22 mouse cellular contexts compared by ENCODE assay signal in genomic region chr6:126597741-126598140, GRCm38 (mm10). TPM values are rescaled to one million over a fixed set of nuclear protein-coding genes. Genes with fewer than 3 reads are reported as not detected.
DNase-seq lines count a peak whose midpoint lies in the region; TF ChIP-seq lines count a peak whose summit lies in the region.
"Had no signal": no experiment of that assay in that cellular context is flagged by ENCODE, and none has a peak within 500 bp of the region (broad histone marks: within the 10 kb centered on the region; RNA-seq: fewer than 3 reads in every experiment).

No protein-coding gene starts in this region.

- H3K4me1 ChIP-seq in testis, adult 2 months (ENCODE audit: control insufficient read depth, insufficient read depth, low read length), result peaks cover 4% of the 10 kb centered on the region
- H3K4me1 ChIP-seq: embryonic facial prominence, embryonic 15.5 days; forebrain, embryonic 12.5 days had no signal

- peak overlapping the region; percentile 47; the same call in 1 of the 2 replicates for H3K27ac ChIP-seq in layer of hippocampus, adult 2 months
- no peak overlapping the region for H3K27ac ChIP-seq in testis, adult 2 months (ENCODE audit: control insufficient read depth, insufficient read depth, low read depth, low read length)
- H3K27ac ChIP-seq: embryonic facial prominence, embryonic 13.5 days; embryonic facial prominence, embryonic 15.5 days; forebrain, embryonic 10.5 days; forebrain, embryonic 12.5 days had no signal

- no peak for TF ChIP-seq CTCF in layer of hippocampus, adult 2 months (conservative IDR thresholded peaks at IDR 0.05)
- no peak for TF ChIP-seq CTCF in testis, adult 2 months (IDR thresholded peaks at IDR 0.05; ENCODE audit: control insufficient read depth, insufficient read depth, insufficient replicate concordance, low read depth, low read length)

- H3K4me3 ChIP-seq in layer of hippocampus, adult 2 months, result no peak overlapping the region
- peak overlapping the region; percentile 23 for H3K4me3 ChIP-seq in testis, adult 2 months (ENCODE audit: control insufficient read depth, low read depth, low read length)
- H3K4me3 ChIP-seq: embryonic facial prominence, embryonic 13.5 days; embryonic facial prominence, embryonic 15.5 days; erythroblast, embryonic 14.5 days; forebrain, embryonic 10.5 days; forebrain, embryonic 12.5 days had no signal

- TF ChIP-seq POLR2A in testis, adult 2 months (IDR thresholded peaks at IDR 0.05; ENCODE audit: control insufficient read depth, low read depth, low read length), result no peak

- peak; percentile 56 for DNase-seq in cerebellum, adult 9-11 months
- no peak for DNase-seq in cerebellum, postnatal 25 days
- no peak for DNase-seq in layer of hippocampus, adult 2 months (ENCODE audit: low spot score in 2 of 2)
- DNase-seq in layer of hippocampus, postnatal 14 days (ENCODE audit: low spot score in 2 of 2), result no peak
- no peak for DNase-seq in testis, postnatal 10 days (ENCODE audit: low spot score)
- DNase-seq: adrenal gland, adult 2 months; adrenal gland, postnatal 10 days; adrenal gland, postnatal 25 days; cerebellum, adult 11 months; cerebellum, adult 8-10 months; cerebellum, postnatal 10 days; cerebellum, postnatal 36 days; embryo, embryonic 11 days had no signal

- H3K36me3 ChIP-seq in testis, adult 2 months (ENCODE audit: control insufficient read depth, insufficient read depth, low read length), result no peaks in the 10 kb centered on the region
- H3K36me3 ChIP-seq: embryonic facial prominence, embryonic 13.5 days; embryonic facial prominence, embryonic 15.5 days; forebrain, embryonic 10.5 days; forebrain, embryonic 12.5 days had no signal

- H3K27me3 ChIP-seq in testis, adult 2 months (ENCODE audit: control insufficient read depth, insufficient read depth, low read length), result no peaks in the 10 kb centered on the region
- H3K27me3 ChIP-seq: embryonic facial prominence, embryonic 13.5 days; embryonic facial prominence, embryonic 15.5 days; forebrain, embryonic 12.5 days had no signal

RNA-seq across cellular contexts. Expression of gene Kcna1, which starts 48.4 kb away (rescaled TPM):
- 100 to 1,000 TPM; 115 to 119 TPM for total RNA-seq in layer of hippocampus, adult 2 months (2021)
- total RNA-seq in layer of hippocampus, postnatal 14 days (2021), result 10 to 100 TPM; 82.0 to 90.5 TPM
- polyA plus RNA-seq in testis, adult 2 months (2012; rRNA removed), result 0.19 and 0.22 TPM in 2 replicates
- total RNA-seq: common myeloid progenitor, adult 5-6 weeks; MEL had no signal
- polyA plus RNA-seq: C2C12; erythroblast, embryonic 14.5 days had no signal
